Mouse (Mus musculus): ENCODE measurements around the gene Ifitm5. TPM values are rescaled to one million over a fixed set of nuclear protein-coding genes. Genes with fewer than 3 reads are reported as not detected.

The Ifitm5 gene
- polyA plus RNA-seq, 1 experiment from 2014 or later: 110 TPM

DNA sequence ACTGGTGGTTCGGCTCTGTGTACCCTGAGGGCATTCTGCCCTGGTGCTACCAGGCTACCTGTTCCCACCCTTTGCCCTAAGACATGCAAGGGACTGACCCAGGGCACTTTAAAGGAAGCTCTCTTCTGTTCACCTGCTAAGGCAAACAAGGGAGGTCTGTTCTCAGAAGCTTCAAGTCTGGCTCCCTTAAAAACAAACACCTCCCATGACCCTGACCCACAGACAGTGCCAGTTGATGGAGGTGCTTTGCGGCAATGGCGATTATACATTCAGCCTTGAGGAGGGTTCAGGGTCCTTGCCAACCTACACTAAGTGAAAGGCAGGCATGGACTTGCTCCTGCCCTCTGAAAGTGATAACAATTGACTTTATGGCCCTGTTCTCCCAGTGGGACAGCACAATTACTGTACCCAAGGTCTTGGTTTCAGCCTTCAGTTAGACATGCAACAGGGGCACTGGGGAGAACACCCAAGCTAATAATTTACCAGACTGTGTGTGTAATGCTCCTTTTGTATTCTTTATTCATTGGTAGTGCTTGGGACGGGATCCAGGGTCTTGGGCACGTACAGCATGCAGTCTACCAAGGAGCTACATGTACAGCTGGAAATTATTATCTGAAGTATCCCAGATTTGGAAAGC, 37.1 kb downstream of the Ifitm5 start:
- Histone ChIP-seq H3K4me2 (replicated peaks) (no peak overlapping the region), H3K4me3 (replicated peaks) (no peak overlapping the region), H3K9me3 (replicated peaks) (no peaks in the 10 kb centered on the region), H3K4me1 (peaks cover 4% of the 10 kb centered on the region; the same call in 1 of the 2 replicates), H3K27me3 (0 out of 2 replicates have a peak, but pooled peaks cover under 1% of the 10 kb centered on the region), H3K27ac (replicated peaks) (no peak overlapping the region), H3K9ac (no peak overlapping the region), H3K36me3 (no peaks in the 10 kb centered on the region)
- 52% methylated on average over 5 of the region's 5 CpGs for WGBS
- no peak for ATAC-seq (ENCODE audit: insufficient number of reproducible peaks, low FRiP score, low TSS enrichment, low read depth)

DNA sequence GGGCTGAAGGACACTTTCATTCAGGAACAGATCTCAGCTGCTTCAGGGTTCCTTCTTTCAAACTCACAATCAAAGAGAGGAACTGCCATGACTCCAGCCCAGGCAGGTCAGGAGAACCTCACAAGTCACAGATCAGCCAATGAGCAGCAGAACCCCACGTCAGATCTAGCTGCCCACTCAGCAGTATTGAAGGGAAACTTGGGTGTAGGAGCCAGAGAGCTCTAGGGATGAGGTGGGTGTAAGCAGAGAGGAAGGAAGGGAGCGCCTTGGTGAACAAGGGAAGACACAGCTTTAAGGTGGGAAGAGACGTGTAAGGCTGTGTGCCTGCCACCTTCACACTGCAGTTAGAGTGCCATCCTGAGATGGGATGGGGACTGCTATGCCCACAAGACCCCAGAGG, 37.8 kb downstream of the Ifitm5 start:
- no peak overlapping the region for H3K9ac ChIP-seq
- H3K4me2 ChIP-seq (replicated peaks): no peak overlapping the region

DNA sequence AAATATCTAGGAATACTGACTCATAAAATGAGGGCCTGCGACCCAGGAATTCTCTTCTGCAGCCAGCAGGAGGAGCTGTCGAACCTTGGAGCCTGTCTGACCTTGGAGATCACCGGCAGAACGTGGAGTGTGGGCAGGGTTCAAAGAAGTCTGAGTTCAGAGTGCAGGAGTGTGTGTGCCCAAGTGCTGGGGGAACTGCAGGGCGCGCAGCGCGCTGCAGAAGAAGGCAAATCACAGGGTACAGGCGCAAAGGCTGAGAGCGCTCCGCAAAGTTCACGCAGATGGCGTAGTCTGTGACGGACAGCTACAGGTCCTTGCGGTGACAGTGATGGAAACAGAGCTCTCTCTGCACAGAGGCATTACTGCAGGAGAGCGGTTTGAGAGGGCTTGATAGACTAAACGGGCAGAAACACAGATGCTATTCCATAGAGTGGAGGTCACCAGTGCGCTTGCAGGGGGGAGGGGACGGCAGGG, 41.4 kb downstream of the Ifitm5 start:
- Histone ChIP-seq H3K27ac (replicated peaks) (no peak overlapping the region), H3K27me3 (no peaks in the 10 kb centered on the region), H3K4me3 (replicated peaks) (peak overlapping the region; percentile 48), H3K4me2 (replicated peaks) (peak overlapping the region; percentile 91), H3K9ac (no peak overlapping the region), H3K36me3 (no peaks in the 10 kb centered on the region), H3K4me1 (peaks cover 4% of the 10 kb centered on the region; the same call in 1 of the 2 replicates), H3K9me3 (replicated peaks) (no peaks in the 10 kb centered on the region)
- 1% methylated on average over 19 of the region's 19 CpGs for WGBS
- ATAC-seq (ENCODE audit: insufficient number of reproducible peaks, low FRiP score, low TSS enrichment, low read depth): peak; percentile 45; the same call in 1 of the 2 replicates

More for the DNA sequence above, 37.8 kb downstream of the Ifitm5 start:
- no peaks in the 10 kb centered on the region for H3K36me3 ChIP-seq
- no peak for ATAC-seq (ENCODE audit: insufficient number of reproducible peaks, low FRiP score, low TSS enrichment, low read depth)
- no peaks in the 10 kb centered on the region for H3K27me3 ChIP-seq
- H3K4me3 ChIP-seq (replicated peaks): no peak overlapping the region
- 68% methylated on average over 3 of the region's 3 CpGs for WGBS
- no peaks in the 10 kb centered on the region for H3K9me3 ChIP-seq (replicated peaks)
- H3K4me1 ChIP-seq: peaks cover 4% of the 10 kb centered on the region; the same call in 1 of the 2 replicates
- no peak overlapping the region for H3K27ac ChIP-seq (replicated peaks)

DNA sequence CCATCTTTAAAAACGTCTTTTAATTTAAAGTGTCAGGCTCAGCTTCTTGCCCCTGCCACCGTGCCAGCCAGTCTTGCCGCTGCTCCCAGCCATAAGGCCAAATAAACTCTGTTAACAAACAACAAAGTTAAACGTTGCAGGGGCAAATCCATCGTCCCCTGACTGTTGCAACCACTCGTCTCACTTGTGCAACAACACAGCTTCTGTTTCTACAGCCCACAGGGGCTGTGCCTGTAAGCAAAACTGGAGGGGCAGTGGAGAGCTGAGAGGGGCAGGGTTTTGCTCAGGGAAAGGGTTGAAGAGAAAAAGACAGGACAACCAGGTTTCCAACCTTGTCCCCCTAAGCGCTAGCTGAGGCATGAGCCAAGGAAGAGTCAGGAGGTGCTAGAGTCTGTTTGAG, 41.9 kb downstream of the Ifitm5 start:
- Histone ChIP-seq H3K9me3 (replicated peaks) (no peaks in the 10 kb centered on the region), H3K4me1 (peaks cover 4% of the 10 kb centered on the region; the same call in 1 of the 2 replicates), H3K9ac (no peak overlapping the region), H3K36me3 (no peaks in the 10 kb centered on the region), H3K27ac (replicated peaks) (no peak overlapping the region), H3K4me2 (replicated peaks) (peak overlapping the region; percentile 91; the same call in 1 of the 2 replicates), H3K4me3 (replicated peaks) (no peak overlapping the region), H3K27me3 (no peaks in the 10 kb centered on the region)
- 49% methylated on average over 7 of the region's 7 CpGs for WGBS
- ATAC-seq (ENCODE audit: insufficient number of reproducible peaks, low FRiP score, low TSS enrichment, low read depth): 0 out of 2 replicates have a peak, but pooled peaks have one; percentile 24

DNA sequence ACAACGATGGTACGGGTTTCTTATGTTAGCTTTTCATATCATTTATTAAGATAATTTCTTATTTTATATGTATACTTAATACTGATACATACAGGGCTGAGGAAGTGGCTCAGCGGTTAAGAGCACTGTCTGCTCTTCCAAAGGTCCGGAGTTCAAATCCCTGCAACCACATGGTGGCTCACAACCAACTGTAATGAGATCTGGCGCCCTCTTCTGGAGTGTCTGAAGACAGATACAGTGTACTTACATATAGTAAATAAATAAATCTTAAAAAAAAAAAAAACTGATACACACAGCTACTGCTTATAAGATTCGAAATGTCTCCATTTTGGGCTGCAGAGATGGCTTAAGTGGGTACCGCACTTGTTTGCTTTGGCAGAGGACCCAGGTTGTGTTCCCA, 42.4 kb downstream of the Ifitm5 start:
- Histone ChIP-seq H3K4me2 (replicated peaks) (no peak overlapping the region), H3K27me3 (no peaks in the 10 kb centered on the region), H3K27ac (replicated peaks) (no peak overlapping the region), H3K36me3 (no peaks in the 10 kb centered on the region), H3K4me3 (replicated peaks) (no peak overlapping the region), H3K9ac (no peak overlapping the region), H3K4me1 (peaks cover 4% of the 10 kb centered on the region; the same call in 1 of the 2 replicates), H3K9me3 (replicated peaks) (no peaks in the 10 kb centered on the region)
- no peak for ATAC-seq (ENCODE audit: insufficient number of reproducible peaks, low FRiP score, low TSS enrichment, low read depth)
- 81% methylated on average over 7 of the region's 7 CpGs for WGBS

DNA sequence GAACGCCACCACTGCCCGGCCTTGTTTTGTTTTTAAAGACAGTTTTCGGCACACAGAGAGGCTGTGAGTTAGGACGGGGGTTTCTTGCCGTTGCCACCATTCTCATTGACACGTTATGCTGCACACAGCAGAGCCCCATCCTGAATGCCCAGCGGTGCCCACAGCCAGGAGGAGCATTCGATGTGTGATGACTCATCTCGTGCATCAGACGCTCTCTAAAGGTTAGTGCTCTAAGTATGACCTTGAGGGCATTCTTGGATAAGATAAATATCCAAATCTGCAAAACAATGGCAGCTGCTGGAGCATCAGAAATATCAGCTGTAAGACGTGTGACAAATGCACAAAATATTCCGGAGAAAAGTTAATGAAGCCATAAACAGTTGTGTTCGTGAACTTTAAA, 43.0 kb downstream of the Ifitm5 start:
- no peak for ATAC-seq (ENCODE audit: insufficient number of reproducible peaks, low FRiP score, low TSS enrichment, low read depth)

DNA sequence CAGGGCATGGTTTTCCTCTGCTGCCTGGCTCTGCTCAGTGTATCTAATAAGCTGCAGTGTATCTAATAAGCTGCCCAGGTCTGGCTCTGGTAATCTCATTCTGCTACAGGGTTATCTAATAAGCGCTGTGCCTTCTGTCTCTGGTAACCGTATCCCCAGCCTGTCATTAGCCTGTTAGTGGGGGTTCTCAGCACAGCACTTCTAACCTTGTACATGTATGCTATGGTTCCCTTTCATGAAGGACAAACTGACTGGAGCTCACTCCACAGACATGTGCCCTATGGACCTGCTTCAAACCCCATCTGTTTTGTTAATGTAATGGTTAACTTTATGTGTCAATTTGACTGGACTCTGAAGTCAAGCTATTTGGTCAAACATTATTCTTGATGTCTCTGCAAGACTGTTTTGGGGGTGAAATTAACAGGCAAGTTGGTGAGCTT, 44.4 kb downstream of the Ifitm5 start:
- WGBS: 61% methylated on average over 2 of the region's 2 CpGs

More for the DNA sequence above, 43.0 kb downstream of the Ifitm5 start:
- 74% methylated on average over 13 of the region's 13 CpGs for WGBS
- no peak overlapping the region for H3K4me2 ChIP-seq (replicated peaks)
- H3K27me3 ChIP-seq: no peaks in the 10 kb centered on the region
- H3K9ac ChIP-seq: no peak overlapping the region
- peaks cover 4% of the 10 kb centered on the region; the same call in 1 of the 2 replicates for H3K4me1 ChIP-seq
- H3K9me3 ChIP-seq (replicated peaks): no peaks in the 10 kb centered on the region
- H3K27ac ChIP-seq (replicated peaks): no peak overlapping the region
- no peaks in the 10 kb centered on the region for H3K36me3 ChIP-seq
- H3K4me3 ChIP-seq (replicated peaks): no peak overlapping the region

DNA sequence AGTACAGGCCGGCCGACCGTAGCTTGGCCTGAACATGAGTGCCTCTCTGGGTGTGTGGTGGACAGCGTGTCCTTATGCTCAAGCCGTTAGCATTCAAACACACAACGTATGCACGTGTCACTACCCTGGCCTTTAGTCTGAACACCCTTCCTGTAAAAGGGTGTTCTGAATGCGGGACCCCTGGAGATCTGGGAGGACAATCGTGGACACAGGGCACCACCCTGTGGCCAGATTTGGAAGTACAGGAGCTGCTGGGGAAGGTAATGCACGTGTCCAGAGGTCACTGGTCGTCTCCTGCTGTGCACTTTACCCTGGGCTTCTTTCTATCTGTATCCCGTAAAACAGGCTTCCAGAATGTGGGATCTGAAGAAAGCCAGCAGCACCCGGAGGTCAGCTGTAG, 46.9 kb downstream of the Ifitm5 start:
- Histone ChIP-seq H3K4me2 (replicated peaks) (no peak overlapping the region), H3K36me3 (peaks cover 7% of the 10 kb centered on the region), H3K9me3 (replicated peaks) (no peaks in the 10 kb centered on the region), H3K27ac (replicated peaks) (no peak overlapping the region), H3K4me3 (replicated peaks) (no peak overlapping the region), H3K27me3 (no peaks in the 10 kb centered on the region), H3K4me1 (no peaks in the 10 kb centered on the region), H3K9ac (no peak overlapping the region)
- ATAC-seq (ENCODE audit: insufficient number of reproducible peaks, low FRiP score, low TSS enrichment, low read depth): 0 out of 2 replicates have a peak, but pooled peaks have one; percentile 6
- WGBS: 24% methylated on average over 13 of the region's 13 CpGs

More for the DNA sequence above, 44.4 kb downstream of the Ifitm5 start:
- no peak for ATAC-seq (ENCODE audit: insufficient number of reproducible peaks, low FRiP score, low TSS enrichment, low read depth)
- Histone ChIP-seq H3K36me3 (no peaks in the 10 kb centered on the region), H3K4me2 (replicated peaks) (no peak overlapping the region), H3K9ac (no peak overlapping the region), H3K9me3 (replicated peaks) (no peaks in the 10 kb centered on the region), H3K27ac (replicated peaks) (no peak overlapping the region), H3K4me3 (replicated peaks) (no peak overlapping the region), H3K27me3 (no peaks in the 10 kb centered on the region), H3K4me1 (peaks cover 4% of the 10 kb centered on the region; the same call in 1 of the 2 replicates)

DNA sequence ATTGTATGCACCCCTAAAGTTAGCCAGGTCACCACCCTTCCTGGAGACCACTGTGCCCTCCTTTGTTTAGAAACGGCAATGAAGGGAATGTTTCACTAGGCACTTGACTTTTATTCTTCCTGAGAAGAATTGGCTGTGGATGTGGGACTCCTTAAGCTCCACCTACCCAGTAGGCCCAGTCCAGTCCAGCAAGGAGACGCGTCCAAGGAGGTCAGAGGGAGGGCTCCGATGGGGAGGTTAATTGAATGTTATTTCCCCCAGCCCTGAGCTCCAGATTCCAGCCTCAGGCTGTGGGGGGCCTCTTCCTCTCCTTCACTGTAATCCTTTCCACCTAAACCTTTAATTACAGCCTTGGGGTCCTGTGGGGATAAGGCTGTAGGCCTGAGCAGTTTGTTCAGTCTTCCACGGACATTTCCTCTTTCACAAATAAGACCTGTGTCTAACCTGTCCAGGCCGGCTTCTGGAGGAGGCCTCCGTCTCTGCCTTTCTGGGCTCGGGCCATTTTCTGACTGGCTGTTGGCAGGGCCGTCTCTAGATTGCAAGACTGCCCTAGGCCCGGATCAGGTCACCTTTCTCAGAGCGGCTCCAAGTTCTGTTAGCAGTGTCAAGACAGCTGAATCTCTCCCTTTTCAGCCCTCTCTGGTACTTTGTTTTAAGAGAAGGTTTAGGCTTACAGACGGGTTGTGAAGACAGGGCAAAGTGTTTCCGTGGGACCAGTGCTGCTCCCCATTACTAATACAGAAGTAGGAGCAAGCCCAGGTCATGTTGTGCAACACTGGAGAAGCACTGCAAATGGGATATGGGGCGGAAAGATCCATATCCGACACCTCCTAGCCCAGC, 47.8 kb downstream of the Ifitm5 start:
- Histone ChIP-seq H3K4me1 (no peaks in the 10 kb centered on the region), H3K36me3 (peaks cover 16% of the 10 kb centered on the region), H3K27me3 (no peaks in the 10 kb centered on the region), H3K9me3 (replicated peaks) (no peaks in the 10 kb centered on the region), H3K9ac (no peak overlapping the region), H3K27ac (replicated peaks) (no peak overlapping the region), H3K4me2 (replicated peaks) (no peak overlapping the region), H3K4me3 (replicated peaks) (no peak overlapping the region)
- 44% methylated on average over 15 of the region's 15 CpGs for WGBS
- ATAC-seq (ENCODE audit: insufficient number of reproducible peaks, low FRiP score, low TSS enrichment, low read depth): no peak

DNA sequence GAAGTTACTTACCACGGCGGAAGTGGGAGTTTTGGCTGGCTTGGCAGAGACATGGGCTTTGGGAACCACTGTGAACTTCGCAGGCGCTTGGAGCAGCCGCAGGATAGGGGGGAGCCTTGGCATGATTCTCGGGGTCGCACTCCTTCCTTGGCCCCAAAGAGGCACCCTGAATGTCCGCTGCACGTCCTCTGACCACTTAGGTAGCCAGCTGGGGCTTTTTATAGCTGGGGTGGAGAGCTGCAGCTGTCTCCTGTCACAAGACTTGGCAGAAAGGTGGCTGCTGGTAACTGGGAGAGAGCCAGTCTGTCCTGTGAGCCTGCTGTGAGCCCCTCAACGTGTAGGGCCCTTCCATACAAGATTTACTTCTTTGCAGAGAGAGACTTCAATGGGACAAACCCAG, 49.9 kb downstream of the Ifitm5 start, which contains the start of gene Cox8b:
Cox8b (minus strand) TSS at position 227 of the 400 bp plus-strand sequence.
- Histone ChIP-seq H3K27me3 (no peaks in the 10 kb centered on the region), H3K36me3 (peaks cover 35% of the 10 kb centered on the region), H3K9ac (no peak within 1 kb of the TSS), H3K4me2 (replicated peaks) (no peak within 1 kb of the TSS), H3K4me1 (no peaks in the 10 kb centered on the region), H3K4me3 (replicated peaks) (no peak within 1 kb of the TSS), H3K27ac (replicated peaks) (no peak within 1 kb of the TSS), H3K9me3 (replicated peaks) (no peaks in the 10 kb centered on the region)
- ATAC-seq (ENCODE audit: insufficient number of reproducible peaks, low FRiP score, low TSS enrichment, low read depth): no peak
- WGBS: 78% methylated on average over 10 of the region's 10 CpGs

DNA sequence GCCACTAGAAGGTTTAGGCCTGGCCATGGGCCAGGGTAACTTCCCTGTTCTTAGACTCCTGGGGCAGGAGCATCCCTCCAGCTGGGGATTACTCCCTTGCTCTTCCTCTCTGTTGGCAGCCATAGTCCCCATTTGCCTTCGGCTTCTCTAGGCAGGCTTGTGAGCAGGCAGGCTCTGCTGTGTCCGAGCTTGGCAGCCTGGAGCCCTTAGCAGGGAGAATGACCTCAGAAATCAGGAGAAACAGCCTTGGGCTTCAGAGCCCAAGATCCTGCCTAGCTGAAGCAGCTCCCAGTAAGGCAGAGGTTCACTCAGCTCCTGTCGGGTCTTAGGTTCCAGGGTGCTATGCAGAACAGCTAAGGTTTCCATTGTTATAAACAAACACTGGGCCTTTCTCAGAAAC, 51.0 kb downstream of the Ifitm5 start:
- no peak for ATAC-seq (ENCODE audit: insufficient number of reproducible peaks, low FRiP score, low TSS enrichment, low read depth)
- no peaks in the 10 kb centered on the region for H3K4me1 ChIP-seq
- no peak overlapping the region for H3K9ac ChIP-seq
- H3K27me3 ChIP-seq: no peaks in the 10 kb centered on the region
- no peak overlapping the region for H3K27ac ChIP-seq (replicated peaks)
- peaks cover 44% of the 10 kb centered on the region for H3K36me3 ChIP-seq
- no peaks in the 10 kb centered on the region for H3K9me3 ChIP-seq (replicated peaks)
- WGBS: 83% methylated on average over 3 of the region's 3 CpGs
- H3K4me3 ChIP-seq (replicated peaks): no peak overlapping the region
- H3K4me2 ChIP-seq (replicated peaks): no peak overlapping the region

Data from embryonic facial prominence, embryonic 15.5 days (tissue).